Mouse (Mus musculus) 416B (cell line): ENCODE measurements around the gene Msi2.

ENCODE experiments used
- DNase-seq: peaks from one replicate; pipeline ENCODE4 v3.0.0; 2011; ENCODE audit warnings: low read depth

Msi2 gene

DNA sequence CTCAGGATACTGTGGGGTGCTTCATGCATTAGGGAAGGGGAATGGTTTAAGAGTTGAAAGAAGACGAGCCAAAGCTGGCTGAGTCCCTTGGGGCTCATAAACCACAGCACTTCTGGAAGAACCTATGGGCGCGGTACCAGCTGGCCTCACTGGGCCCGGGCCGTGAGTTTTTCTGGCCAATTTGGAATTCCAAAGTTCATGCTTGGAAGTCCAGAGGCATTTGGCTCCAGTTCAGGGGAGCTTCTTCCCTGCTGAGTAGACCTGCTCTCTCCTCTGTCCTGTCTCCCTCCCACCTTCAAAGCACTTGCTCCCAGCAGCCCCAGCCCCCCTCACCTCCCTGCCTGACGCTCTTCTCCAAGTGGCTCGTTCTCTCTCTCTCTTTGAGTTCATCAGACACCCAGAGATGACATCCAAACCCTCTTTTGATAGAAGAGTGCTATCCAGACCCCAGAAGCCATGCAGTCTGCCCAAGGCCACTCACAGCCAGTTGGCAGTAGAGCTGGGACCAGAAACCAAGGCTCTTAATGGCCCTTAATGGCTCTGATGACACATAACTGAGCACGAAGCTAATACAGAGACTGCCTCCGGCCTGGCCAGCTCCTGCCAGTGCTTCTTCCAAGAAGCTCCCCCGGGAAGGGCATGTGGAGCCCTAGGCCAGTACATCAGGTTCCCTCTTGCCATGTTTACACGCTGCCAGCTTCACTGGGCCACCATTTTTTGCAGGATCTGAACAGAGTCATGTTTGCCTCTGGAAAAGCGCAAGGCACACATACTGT lies 204.0 kb downstream of the Msi2 start:
- DNase-seq, result no peak

DNA sequence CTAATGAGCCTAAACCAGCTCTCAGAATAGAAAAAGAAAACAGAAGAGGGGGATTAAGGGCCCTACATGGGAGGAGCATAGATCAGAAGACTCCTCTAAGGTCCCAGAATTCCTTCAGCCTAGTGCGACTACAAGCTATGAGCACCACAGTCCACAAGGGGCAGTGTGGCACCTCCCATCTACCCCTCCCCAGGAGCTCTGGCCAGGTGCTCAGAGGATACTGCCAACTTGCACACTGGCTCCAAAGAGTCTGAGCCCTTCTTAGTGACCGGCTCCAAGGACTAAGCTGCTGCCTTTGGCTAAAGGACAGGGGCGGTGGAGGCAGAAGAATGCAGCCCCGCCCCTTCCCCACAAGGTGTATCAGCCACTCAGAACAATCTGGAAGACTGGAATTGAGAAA lies 205.7 kb downstream of the Msi2 start:
- peak; percentile 23 for DNase-seq

- peak; percentile 10 for DNase-seq
These were observed 207.9 kb downstream of the Msi2 start for GRCm38 (mm10) chr11:88510282-88510850.

- no peak for DNase-seq
These were observed 208.8 kb downstream of the Msi2 start for GRCm38 (mm10) chr11:88509464-88509863.

DNA sequence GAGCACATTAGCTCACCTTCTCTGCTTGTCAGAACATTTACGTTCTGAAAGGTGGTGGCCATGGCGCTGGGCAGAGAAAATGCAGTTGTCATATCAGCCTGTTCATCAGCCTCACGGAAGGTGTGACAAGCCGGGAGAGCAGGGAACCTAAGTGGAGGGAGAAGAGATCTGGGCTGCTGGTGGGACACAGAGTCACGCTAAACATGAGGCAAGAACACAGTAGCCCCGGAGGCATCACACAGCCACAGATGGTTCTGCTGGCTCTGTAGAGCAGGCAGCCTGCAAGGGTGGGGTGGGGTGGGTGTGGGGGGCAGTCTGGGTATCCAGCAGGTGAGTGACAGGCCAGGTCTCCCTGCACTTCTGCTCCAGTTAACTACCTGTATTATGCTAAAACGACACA lies 210.2 kb downstream of the Msi2 start:
- DNase-seq, result no peak

- no peak for DNase-seq
These were observed 211.5 kb downstream of the Msi2 start for GRCm38 (mm10) chr11:88506544-88507419.

- DNase-seq, result no peak
These were observed 212.2 kb downstream of the Msi2 start for GRCm38 (mm10) chr11:88506109-88506508.

DNA sequence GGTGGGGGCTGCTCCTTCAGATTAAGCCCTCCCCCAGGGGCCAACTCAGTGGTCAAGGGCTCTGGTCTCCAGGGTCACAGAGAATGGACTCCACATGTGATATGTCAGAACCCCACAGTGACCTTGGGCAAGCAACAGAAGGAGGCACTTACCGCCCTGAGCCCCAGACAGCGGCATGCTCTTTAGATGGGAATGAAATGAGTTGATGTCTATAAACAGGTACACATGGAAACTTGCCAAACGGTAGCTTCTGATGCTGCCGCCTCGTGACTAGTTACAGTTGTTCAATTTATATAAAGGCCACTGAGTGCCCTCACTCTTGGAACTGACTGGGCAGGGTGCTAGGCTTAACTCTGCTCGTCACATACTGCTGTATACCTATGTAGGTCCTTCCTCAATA lies 215.7 kb downstream of the Msi2 start:
- no peak for DNase-seq

- DNase-seq, result peak; percentile 45
These were observed 219.8 kb downstream of the Msi2 start for GRCm38 (mm10) chr11:88498491-88498890.

- no peak for DNase-seq
These were observed 221.9 kb downstream of the Msi2 start for GRCm38 (mm10) chr11:88496460-88496859.

DNA sequence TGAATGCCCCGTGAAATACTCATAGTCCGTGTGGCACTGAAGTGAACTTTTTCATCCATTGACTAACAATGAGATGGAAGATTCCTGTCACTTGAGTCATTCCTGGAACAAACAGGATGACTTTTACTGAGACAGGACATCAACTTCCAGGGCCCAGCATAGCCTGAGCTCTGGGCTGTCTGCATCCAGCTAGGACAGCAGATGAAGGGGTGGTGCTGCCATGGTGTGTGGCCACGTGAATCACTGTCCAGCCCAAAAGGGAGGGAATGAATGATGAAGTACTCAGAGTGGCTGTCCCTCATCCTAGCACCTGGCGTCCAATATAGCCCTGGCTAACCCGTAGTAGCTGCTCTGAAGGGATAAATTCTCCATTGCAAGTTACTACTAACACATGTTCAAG lies 222.6 kb downstream of the Msi2 start:
- DNase-seq, result no peak

DNA sequence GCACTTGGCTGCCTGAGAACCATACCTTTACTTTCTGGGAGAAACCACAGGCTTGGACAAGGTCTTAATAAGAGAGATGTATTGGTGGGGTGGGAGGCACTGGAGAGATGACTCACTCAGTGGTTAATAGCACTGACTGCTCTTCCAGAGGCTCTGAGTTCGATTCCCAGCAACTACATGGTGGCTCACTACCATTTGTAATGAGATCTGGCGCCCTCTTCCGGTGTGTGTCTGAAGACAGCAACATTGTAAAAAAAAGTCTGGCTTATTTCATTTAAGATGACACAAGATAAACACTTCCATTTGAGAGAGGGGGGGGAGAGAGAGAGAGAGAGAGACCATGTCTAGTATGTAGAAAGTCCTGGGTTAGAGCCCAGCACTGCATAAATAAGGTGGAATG lies 223.3 kb downstream of the Msi2 start:
- no peak for DNase-seq

DNA sequence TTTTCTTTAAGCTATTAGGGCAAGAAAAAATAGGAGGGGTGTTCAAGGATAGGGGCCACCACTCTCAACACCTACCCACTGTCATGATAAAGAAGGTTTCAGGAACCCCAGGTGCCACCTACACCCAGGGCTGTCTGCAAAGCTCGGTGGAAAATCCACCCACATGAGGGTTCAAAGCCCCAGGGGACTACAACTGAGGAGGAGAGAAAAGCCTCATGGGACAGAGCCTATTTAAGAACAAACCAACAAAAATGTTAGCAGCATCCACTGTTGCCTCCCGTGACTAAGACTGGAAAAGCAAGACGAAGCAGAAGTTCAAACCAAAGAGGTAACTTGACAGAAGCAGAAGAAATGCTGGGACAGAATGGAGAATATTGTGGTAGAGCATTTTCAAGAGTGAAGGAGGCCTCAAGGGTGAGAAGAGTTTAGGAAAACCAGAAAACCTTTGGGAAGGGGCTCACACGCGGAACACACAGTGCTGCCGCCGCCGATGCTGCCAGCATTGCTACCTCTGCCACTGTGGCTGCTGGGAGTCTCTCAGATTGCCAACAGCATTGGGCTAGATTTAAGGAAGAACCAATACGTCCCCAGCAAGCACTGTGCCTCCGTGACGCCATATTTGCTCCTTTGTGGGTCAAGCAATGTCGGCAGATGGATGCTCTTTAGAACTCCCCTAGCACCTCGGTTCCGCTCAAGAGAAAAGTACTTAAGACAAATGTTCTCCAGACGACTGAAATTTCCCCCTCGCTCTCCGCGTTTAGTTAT lies 224.3 kb downstream of the Msi2 start:
- no peak for DNase-seq

- DNase-seq, result no peak
These were observed 225.7 kb downstream of the Msi2 start for GRCm38 (mm10) chr11:88492585-88492984.

GRCm38 (mm10) chr11:88489985-88490384 lies 228.3 kb downstream of the Msi2 start:
- no peak for DNase-seq

GRCm38 (mm10) chr11:88488941-88489724 lies 229.2 kb downstream of the Msi2 start:
- no peak for DNase-seq

DNA sequence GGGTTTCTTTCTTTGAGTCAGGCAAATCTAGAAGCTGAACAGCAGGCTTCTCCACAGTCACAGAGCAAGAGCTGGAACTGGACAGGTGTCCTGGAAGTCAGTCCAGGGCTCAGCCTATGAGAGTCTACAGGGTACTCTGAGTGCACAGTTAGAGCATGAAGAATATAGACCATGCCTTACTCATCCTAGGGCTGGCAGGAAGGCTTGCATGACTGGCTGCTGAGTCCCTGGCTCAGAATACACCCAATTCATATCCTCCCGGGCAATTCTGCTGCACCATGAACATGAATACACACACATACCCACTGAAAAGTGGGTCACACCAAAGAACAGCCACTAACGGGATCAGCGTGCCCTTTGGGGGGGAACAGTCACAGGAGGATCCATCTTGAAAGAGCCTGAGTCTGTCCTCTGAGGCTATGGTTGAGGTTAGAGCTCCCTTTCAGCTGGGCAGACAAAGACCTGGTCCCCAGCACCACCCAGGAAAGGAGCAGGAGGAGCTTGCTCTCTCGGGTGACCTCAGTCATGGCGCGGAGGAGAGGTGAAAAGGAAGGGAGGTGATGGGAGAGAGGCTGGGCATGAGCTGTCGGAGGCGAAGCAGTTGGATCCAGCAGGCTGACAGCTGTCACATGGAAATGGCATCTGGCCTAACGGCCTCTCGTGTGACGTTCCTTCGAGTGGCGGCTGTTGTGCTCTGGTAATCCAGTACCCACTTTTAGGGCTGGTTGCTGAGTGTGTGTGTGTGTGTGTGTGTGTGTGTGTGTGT lies 230.0 kb downstream of the Msi2 start:
- DNase-seq, result no peak

DNA sequence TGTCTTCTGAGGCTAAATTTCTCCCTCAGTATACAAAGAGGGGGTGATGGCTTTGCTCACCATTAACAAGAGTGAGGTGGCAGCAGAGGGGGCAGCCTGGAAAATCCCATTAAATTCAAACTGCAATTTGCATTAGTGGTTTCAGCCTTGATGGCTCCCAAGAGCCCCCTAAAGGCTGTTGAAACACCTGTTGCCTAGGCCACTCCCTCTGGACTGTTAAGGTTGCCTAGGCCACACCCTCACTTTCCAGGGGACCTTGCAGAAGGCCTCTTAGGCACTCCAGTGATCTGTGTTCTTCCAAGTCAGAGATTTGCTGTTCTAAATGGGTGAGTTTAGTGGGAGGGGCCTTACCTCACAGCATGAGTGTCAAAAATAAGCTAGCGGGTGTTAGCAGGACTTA lies 232.3 kb downstream of the Msi2 start:
- no peak for DNase-seq

DNA sequence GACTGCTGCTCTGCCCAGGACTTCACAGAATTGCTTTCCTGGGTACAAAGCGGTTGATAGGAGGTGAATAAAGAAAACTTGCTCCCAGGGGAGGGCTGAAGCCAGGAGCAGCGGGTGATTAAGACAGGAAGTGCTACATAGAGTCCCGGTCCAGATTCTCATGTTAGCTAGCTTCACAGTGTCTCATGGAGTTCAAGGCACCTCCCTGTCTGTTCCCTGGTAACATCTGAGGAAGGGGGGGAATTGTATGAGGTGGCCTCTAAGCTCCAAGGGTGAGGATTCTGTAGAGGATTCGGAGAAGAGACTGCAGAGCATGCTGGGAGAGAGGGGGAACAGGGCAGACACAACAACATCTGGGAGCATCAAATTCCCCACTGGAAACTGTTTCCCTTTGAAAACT lies 233.2 kb downstream of the Msi2 start:
- DNase-seq, result no peak

GRCm38 (mm10) chr11:88484047-88484446 lies 234.3 kb downstream of the Msi2 start:
- DNase-seq, result no peak

DNA sequence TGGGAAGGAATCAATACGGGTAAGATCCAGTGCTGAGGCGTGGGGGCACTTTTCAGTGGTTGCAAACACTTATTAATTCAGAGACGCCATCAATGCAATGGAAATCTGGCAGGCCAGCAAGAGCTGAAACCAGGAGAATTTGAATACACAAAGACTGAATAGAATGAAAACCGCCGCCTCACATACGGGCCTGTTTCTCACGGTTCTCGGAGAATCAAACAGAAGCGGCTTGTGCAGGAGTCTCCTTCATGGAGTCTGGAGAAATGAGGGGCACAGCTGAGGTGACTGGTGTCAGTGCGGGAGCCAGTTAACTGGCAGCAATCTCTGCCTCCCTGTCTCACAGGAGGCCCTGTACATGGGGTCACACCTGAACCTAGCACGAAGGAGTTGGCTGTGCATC lies 235.7 kb downstream of the Msi2 start:
- DNase-seq, result no peak
